Mouse (Mus musculus): ENCODE measurements around the gene Gm10057. TPM values are rescaled to one million over a fixed set of nuclear protein-coding genes. Genes with fewer than 3 reads are reported as not detected.
"Not testable (repeated sequence)": the region's sequence is repeated elsewhere in the genome, so short reads cannot be mapped to it uniquely, and the experiment has no call there.

Gene Gm10057
- polyA plus RNA-seq (2014; fragmentation: Nextera tagmentation; extraction: Ambion mirVana): not detected in 2 replicates

GRCm38 (mm10) chrX:154054939-154055338, at the start of gene Gm10057:
Gene Gm10057, minus strand, starts transcription at chrX:154055039.
- not testable (repeated sequence) for H3K9ac ChIP-seq (ENCODE audit: low read length); H3K4me1 ChIP-seq (ENCODE audit: control insufficient read depth in 2 of 2, insufficient read depth in 2 of 2, low read length in 2 of 2); H3K4me2 ChIP-seq (ENCODE audit: low read length); H3K4me3 ChIP-seq (ENCODE audit: control insufficient read depth in 1 of 2, insufficient read depth in 1 of 2, low read depth in 1 of 2, low read length in 2 of 2); ATAC-seq (ENCODE audit: insufficient number of reproducible peaks, insufficient read depth, low FRiP score, low read depth); H3K36me3 ChIP-seq (ENCODE audit: control insufficient read depth, insufficient read depth, low read length); H3K27ac ChIP-seq (replicated peaks in 1 of 2; ENCODE audit: control insufficient read depth in 1 of 2, insufficient read depth in 1 of 2, low read depth in 2 of 2, low read length in 2 of 2); H3K9me3 ChIP-seq (ENCODE audit: control insufficient read depth, low read length); H3K27me3 ChIP-seq (ENCODE audit: control insufficient read depth, insufficient read depth, low read length)

DNA sequence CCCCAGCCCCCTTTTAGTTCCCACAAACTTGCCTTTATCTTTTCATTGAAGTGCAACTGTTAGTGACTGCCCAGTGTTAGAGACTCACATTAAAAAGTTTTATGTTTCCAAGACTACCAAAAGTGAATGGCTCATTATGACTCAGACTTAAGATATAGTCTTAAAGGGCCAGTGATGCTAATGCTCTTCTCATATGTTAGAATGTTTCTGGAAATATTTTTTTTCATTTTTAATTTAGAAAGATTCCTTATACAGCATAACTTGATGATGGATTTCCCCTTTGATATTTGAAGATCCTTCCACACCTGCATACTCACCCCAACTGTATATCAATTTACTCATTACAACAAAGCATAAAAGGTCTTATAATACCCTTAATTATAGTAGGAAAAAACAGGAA, 21.1 kb downstream of the Gm10057 start, which contains the start of gene 4921511M17Rik:
4921511M17Rik (minus strand) TSS at position 101 of the 400 bp plus-strand sequence.
- H3K36me3 ChIP-seq (ENCODE audit: control insufficient read depth, insufficient read depth, low read length); H3K27me3 ChIP-seq (ENCODE audit: control insufficient read depth, insufficient read depth, low read length); H3K4me1 ChIP-seq (ENCODE audit: control insufficient read depth in 2 of 2, insufficient read depth in 2 of 2, low read length in 2 of 2); H3K9ac ChIP-seq (ENCODE audit: low read length); H3K27ac ChIP-seq (replicated peaks in 1 of 2; ENCODE audit: control insufficient read depth in 1 of 2, insufficient read depth in 1 of 2, low read depth in 2 of 2, low read length in 2 of 2); H3K4me2 ChIP-seq (ENCODE audit: low read length); H3K9me3 ChIP-seq (ENCODE audit: control insufficient read depth, low read length); ATAC-seq (ENCODE audit: insufficient number of reproducible peaks, insufficient read depth, low FRiP score, low read depth); H3K4me3 ChIP-seq (ENCODE audit: control insufficient read depth in 1 of 2, insufficient read depth in 1 of 2, low read depth in 1 of 2, low read length in 2 of 2): not testable (repeated sequence)

GRCm38 (mm10) chrX:154012540-154012939, 42.3 kb downstream of the Gm10057 start, which contains the start of gene Samt1:
Gene Samt1, minus strand, starts transcription at chrX:154012640.
- H3K27ac ChIP-seq (replicated peaks in 1 of 2; ENCODE audit: control insufficient read depth in 1 of 2, insufficient read depth in 1 of 2, low read depth in 2 of 2, low read length in 2 of 2); H3K9ac ChIP-seq (ENCODE audit: low read length); ATAC-seq (ENCODE audit: insufficient number of reproducible peaks, insufficient read depth, low FRiP score, low read depth); H3K4me1 ChIP-seq (ENCODE audit: control insufficient read depth in 2 of 2, insufficient read depth in 2 of 2, low read length in 2 of 2); H3K4me2 ChIP-seq (ENCODE audit: low read length); H3K9me3 ChIP-seq (ENCODE audit: control insufficient read depth, low read length); H3K4me3 ChIP-seq (ENCODE audit: control insufficient read depth in 1 of 2, insufficient read depth in 1 of 2, low read depth in 1 of 2, low read length in 2 of 2); H3K27me3 ChIP-seq (ENCODE audit: control insufficient read depth, insufficient read depth, low read length); H3K36me3 ChIP-seq (ENCODE audit: control insufficient read depth, insufficient read depth, low read length): not testable (repeated sequence)

Other genes starting within 250 kb of the Gm10057 start
- gene Spin2c, start 222.8 kb downstream of the Gm10057 start, polyA plus RNA-seq (2014; fragmentation: Nextera tagmentation; extraction: Ambion mirVana): 7.2 and 7.4 TPM in 2 replicates
- gene Samt1, start 42.4 kb downstream of the Gm10057 start, polyA plus RNA-seq (2014; fragmentation: Nextera tagmentation; extraction: Ambion mirVana): not detected in 2 replicates
- not detected in 2 replicates for gene 4921511M17Rik, start 21.2 kb downstream of the Gm10057 start, polyA plus RNA-seq (2014; fragmentation: Nextera tagmentation; extraction: Ambion mirVana)
- gene Gm15140, start 65.6 kb upstream of the Gm10057 start, polyA plus RNA-seq (2014; fragmentation: Nextera tagmentation; extraction: Ambion mirVana): not detected in 2 replicates